Mouse (Mus musculus) v-Abl transformed pro-B cells (cell line): Measurements from ENCODE around the gene Fam213a.

Source experiments
- in situ Hi-C, 2 experiments: fragments of 400-800 bp; cut with MboI; formaldehyde crosslinking; loops; one replicate each; pipeline ENCODE4 v1.15.1; 2025; ENCODE audit not compliant: unreplicated experiment in 2 of 2

Gene Fam213a

DNA sequence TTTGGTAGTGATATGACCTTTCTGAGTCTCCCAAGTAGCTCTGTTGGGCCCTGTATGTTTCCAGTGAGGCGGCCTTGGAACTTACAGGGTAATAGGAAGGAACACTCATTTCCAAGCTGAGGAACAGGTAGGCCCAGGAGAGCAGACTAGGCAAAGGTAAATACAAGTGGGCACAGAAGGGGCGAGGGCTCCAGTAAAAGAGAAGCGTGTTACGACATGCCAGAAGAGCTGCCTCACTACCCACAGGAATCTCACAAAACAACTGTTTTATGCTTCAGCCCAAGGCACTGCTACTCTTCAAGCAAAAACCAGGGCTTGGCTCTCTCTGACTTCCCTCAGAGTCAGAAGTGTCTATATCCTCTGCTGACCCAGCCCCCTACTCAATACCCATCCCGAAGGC lies 65.1 kb downstream of the Fam213a start:
- in situ Hi-C loops: no loop called here

DNA sequence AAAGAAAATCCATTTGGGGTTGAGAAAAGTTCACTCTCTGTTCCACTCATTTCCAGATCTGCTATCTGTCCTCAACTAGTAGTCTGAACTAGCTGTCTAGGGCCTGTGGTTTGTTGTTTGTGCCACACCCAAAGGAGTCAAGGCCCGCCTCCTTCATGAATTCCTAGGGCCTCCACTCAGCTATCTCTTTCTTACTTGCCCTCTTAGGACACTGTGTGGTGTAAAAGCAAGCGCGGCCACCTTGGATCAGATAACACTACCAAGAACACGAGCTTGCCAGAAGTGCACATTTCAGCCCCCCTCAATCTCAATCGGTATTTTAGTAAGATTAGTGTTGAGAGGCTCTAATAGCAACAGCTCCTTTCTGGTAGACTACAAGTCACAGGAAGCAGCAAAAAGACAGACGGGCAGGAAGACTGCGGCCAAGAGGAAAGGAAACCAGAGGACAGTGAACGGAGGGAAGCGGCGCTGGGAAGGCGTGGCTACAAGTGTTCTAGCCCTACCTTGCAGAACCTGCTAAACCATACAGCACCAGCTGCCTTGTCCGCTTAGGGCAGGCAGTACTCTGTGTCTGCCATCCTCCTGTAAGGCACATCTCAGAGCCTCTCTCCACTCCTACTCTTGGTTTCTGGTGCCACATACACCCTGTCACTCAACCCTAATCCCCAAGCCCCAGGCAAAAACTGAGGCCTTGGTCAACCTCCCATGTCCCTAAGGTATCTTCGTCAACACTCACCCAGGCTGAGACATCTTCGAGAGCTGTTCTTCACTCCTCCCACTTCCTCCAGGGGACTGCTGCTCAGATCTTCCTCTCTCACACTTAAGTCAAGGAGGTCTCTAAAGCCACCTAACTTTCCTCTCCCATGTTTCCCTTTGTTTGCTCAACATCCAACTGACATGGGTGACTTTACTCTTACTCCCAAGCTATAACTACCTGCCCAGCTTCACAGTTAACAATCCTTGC lies 65.9 kb downstream of the Fam213a start:
- in situ Hi-C loops: no loop called here

DNA sequence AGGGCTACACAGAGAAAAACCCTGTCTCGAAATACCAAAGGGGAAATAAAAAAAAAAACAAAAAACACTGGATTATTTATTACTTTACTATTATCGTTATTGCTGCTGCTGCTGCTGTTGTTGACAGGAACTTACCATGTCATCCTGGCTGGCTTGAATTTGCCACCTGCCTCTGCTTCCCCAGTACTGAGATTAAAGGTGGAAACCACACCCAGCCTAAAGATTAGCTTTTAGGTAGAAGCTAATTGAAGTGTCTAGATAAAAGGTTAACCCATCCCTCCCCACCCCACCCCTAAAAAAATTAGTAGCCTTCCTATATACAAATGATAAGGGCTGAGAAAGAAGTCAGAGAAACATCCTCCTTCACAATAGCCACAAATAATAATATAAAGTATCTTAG lies 69.8 kb downstream of the Fam213a start:
- in situ Hi-C loops: no loop called here
